Mouse (Mus musculus): Measurements from ENCODE around the gene Tbrg4. TPM values are rescaled to one million over a fixed set of nuclear protein-coding genes. Genes with fewer than 3 reads are reported as not detected.

Tbrg4 gene
- polyA plus RNA-seq (2012; rRNA removed), result 83.8 and 87.0 TPM in 2 replicates

- peak; percentile 98 for TF ChIP-seq POLR2A (IDR thresholded peaks at IDR 0.05; ENCODE audit: borderline replicate concordance, insufficient read depth, low read length)
- TF ChIP-seq CTCF (IDR thresholded peaks at IDR 0.05; ENCODE audit: borderline replicate concordance, insufficient read depth, low read depth, low read length), result no peak
- Histone ChIP-seq H3K4me1 (ENCODE audit: control insufficient read depth, insufficient read depth, low read length) (peaks cover 13% of the 10 kb centered on the region), H3K27me3 (ENCODE audit: control insufficient read depth, insufficient read depth, low read length) (no peaks in the 10 kb centered on the region), H3K4me3 (replicated peaks; ENCODE audit: insufficient read depth, low read depth, low read length) (peak within 1 kb of the TSS; percentile 79), H3K27ac (ENCODE audit: insufficient read depth, low read length) (peak within 1 kb of the TSS; percentile 78)
- DNase-seq, result peak; percentile 94 to 95
- WGBS, result under 1% methylated on average over 66 of the region's 66 CpGs
These were observed at the start of gene Tbrg4 for GRCm38 (mm10) chr11:6625478-6626387. Tbrg4 (minus strand) TSS chr11:6626067.

- H3K4me3 ChIP-seq (replicated peaks; ENCODE audit: insufficient read depth, low read depth, low read length), result no peak overlapping the region
- no peak for TF ChIP-seq POLR2A (IDR thresholded peaks at IDR 0.05; ENCODE audit: borderline replicate concordance, insufficient read depth, low read length)
- H3K27ac ChIP-seq (ENCODE audit: insufficient read depth, low read length), result no peak overlapping the region
- H3K4me1 ChIP-seq (ENCODE audit: control insufficient read depth, insufficient read depth, low read length), result no peaks in the 10 kb centered on the region; the same call in 1 of the 2 replicates
- H3K27me3 ChIP-seq (ENCODE audit: control insufficient read depth, insufficient read depth, low read length), result no peaks in the 10 kb centered on the region
- WGBS, result 82% methylated on average over 7 of the region's 7 CpGs
- DNase-seq, result no peak
These were observed 49.5 kb upstream of the Tbrg4 start for GRCm38 (mm10) chr11:6675402-6675801.

GRCm38 (mm10) chr11:6674701-6675100 is 48.8 kb upstream of the Tbrg4 start:
- 90% methylated on average over 9 of the region's 9 CpGs for WGBS
- TF ChIP-seq POLR2A (IDR thresholded peaks at IDR 0.05; ENCODE audit: borderline replicate concordance, insufficient read depth, low read length), result no peak
- TF ChIP-seq CTCF (IDR thresholded peaks at IDR 0.05; ENCODE audit: borderline replicate concordance, insufficient read depth, low read depth, low read length), result no peak
- no peak overlapping the region for H3K4me3 ChIP-seq (replicated peaks; ENCODE audit: insufficient read depth, low read depth, low read length)
- H3K4me1 ChIP-seq (ENCODE audit: control insufficient read depth, insufficient read depth, low read length), result no peaks in the 10 kb centered on the region; the same call in 1 of the 2 replicates
- no peak for DNase-seq
- H3K27ac ChIP-seq (ENCODE audit: insufficient read depth, low read length), result no peak overlapping the region
- H3K27me3 ChIP-seq (ENCODE audit: control insufficient read depth, insufficient read depth, low read length), result no peaks in the 10 kb centered on the region

- Histone ChIP-seq H3K27ac (ENCODE audit: insufficient read depth, low read length) (no peak overlapping the region), H3K27me3 (ENCODE audit: control insufficient read depth, insufficient read depth, low read length) (no peaks in the 10 kb centered on the region), H3K4me3 (replicated peaks; ENCODE audit: insufficient read depth, low read depth, low read length) (no peak overlapping the region), H3K4me1 (ENCODE audit: control insufficient read depth, insufficient read depth, low read length) (no peaks in the 10 kb centered on the region; the same call in 1 of the 2 replicates)
- no peak for DNase-seq
- 86% methylated on average over 4 of the region's 4 CpGs for WGBS
- TF ChIP-seq CTCF (IDR thresholded peaks at IDR 0.05; ENCODE audit: borderline replicate concordance, insufficient read depth, low read depth, low read length), result no peak
- no peak for TF ChIP-seq POLR2A (IDR thresholded peaks at IDR 0.05; ENCODE audit: borderline replicate concordance, insufficient read depth, low read length)
These were observed 45.0 kb upstream of the Tbrg4 start for GRCm38 (mm10) chr11:6670826-6671225.

GRCm38 (mm10) chr11:6670044-6670443 is 44.2 kb upstream of the Tbrg4 start:
- WGBS, result 70% methylated on average over 2 of the region's 2 CpGs
- H3K27ac ChIP-seq (ENCODE audit: insufficient read depth, low read length), result no peak overlapping the region
- TF ChIP-seq CTCF (IDR thresholded peaks at IDR 0.05; ENCODE audit: borderline replicate concordance, insufficient read depth, low read depth, low read length) (no peak), POLR2A (IDR thresholded peaks at IDR 0.05; ENCODE audit: borderline replicate concordance, insufficient read depth, low read length) (no peak)
- no peak overlapping the region for H3K4me3 ChIP-seq (replicated peaks; ENCODE audit: insufficient read depth, low read depth, low read length)
- H3K27me3 ChIP-seq (ENCODE audit: control insufficient read depth, insufficient read depth, low read length), result no peaks in the 10 kb centered on the region
- no peak for DNase-seq
- H3K4me1 ChIP-seq (ENCODE audit: control insufficient read depth, insufficient read depth, low read length), result no peaks in the 10 kb centered on the region; the same call in 1 of the 2 replicates

- H3K27me3 ChIP-seq (ENCODE audit: control insufficient read depth, insufficient read depth, low read length), result no peaks in the 10 kb centered on the region
- TF ChIP-seq POLR2A (IDR thresholded peaks at IDR 0.05; ENCODE audit: borderline replicate concordance, insufficient read depth, low read length) (no peak), CTCF (IDR thresholded peaks at IDR 0.05; ENCODE audit: borderline replicate concordance, insufficient read depth, low read depth, low read length) (no peak)
- no peak for DNase-seq
- H3K4me3 ChIP-seq (replicated peaks; ENCODE audit: insufficient read depth, low read depth, low read length), result no peak overlapping the region
- no peaks in the 10 kb centered on the region; the same call in 1 of the 2 replicates for H3K4me1 ChIP-seq (ENCODE audit: control insufficient read depth, insufficient read depth, low read length)
- 25% methylated on average over 9 of the region's 9 CpGs for WGBS
- no peak overlapping the region for H3K27ac ChIP-seq (ENCODE audit: insufficient read depth, low read length)
These were observed 43.2 kb upstream of the Tbrg4 start for GRCm38 (mm10) chr11:6669041-6669440.

- no peak overlapping the region for H3K4me3 ChIP-seq (replicated peaks; ENCODE audit: insufficient read depth, low read depth, low read length)
- 53% methylated on average over 2 of the region's 2 CpGs for WGBS
- TF ChIP-seq POLR2A (IDR thresholded peaks at IDR 0.05; ENCODE audit: borderline replicate concordance, insufficient read depth, low read length) (no peak), CTCF (IDR thresholded peaks at IDR 0.05; ENCODE audit: borderline replicate concordance, insufficient read depth, low read depth, low read length) (no peak)
- no peaks in the 10 kb centered on the region for H3K27me3 ChIP-seq (ENCODE audit: control insufficient read depth, insufficient read depth, low read length)
- no peak overlapping the region for H3K27ac ChIP-seq (ENCODE audit: insufficient read depth, low read length)
- H3K4me1 ChIP-seq (ENCODE audit: control insufficient read depth, insufficient read depth, low read length), result peaks cover 15% of the 10 kb centered on the region
- no peak for DNase-seq
These were observed 40.8 kb upstream of the Tbrg4 start for GRCm38 (mm10) chr11:6666634-6667033.

GRCm38 (mm10) chr11:6661206-6661605 is 35.3 kb upstream of the Tbrg4 start:
- no peaks in the 10 kb centered on the region for H3K27me3 ChIP-seq (ENCODE audit: control insufficient read depth, insufficient read depth, low read length)
- no peak for DNase-seq
- H3K4me1 ChIP-seq (ENCODE audit: control insufficient read depth, insufficient read depth, low read length), result peaks cover 36% of the 10 kb centered on the region
- no peak overlapping the region for H3K27ac ChIP-seq (ENCODE audit: insufficient read depth, low read length)
- 78% methylated on average over 14 of the region's 14 CpGs for WGBS
- no peak overlapping the region for H3K4me3 ChIP-seq (replicated peaks; ENCODE audit: insufficient read depth, low read depth, low read length)
- no peak for TF ChIP-seq CTCF (IDR thresholded peaks at IDR 0.05; ENCODE audit: borderline replicate concordance, insufficient read depth, low read depth, low read length)
- no peak for TF ChIP-seq POLR2A (IDR thresholded peaks at IDR 0.05; ENCODE audit: borderline replicate concordance, insufficient read depth, low read length)

All from cerebellum, adult 2 months (tissue).